Mouse (Mus musculus) ES-E14 (cell line): ENCODE measurements around the gene Tenm2.

Source experiments
- CHD2 ChIP-seq: IDR thresholded peaks from 2 replicates; pipeline ENCODE4 v1.6.1; 2014; ENCODE audit warnings: mild to moderate bottlenecking, low read depth, low read length, inconsistent platforms
- HCFC1 ChIP-seq: IDR thresholded peaks from 2 replicates; pipeline ENCODE4 v1.6.1; 2012; ENCODE audit warnings: low read length, inconsistent platforms, borderline replicate concordance; ENCODE audit not compliant: insufficient read depth
- MAFK ChIP-seq: IDR thresholded peaks from 2 replicates; pipeline ENCODE4 v1.6.1; 2014; ENCODE audit warnings: mild to moderate bottlenecking, low read depth, low read length, inconsistent platforms; ENCODE audit not compliant: insufficient read depth
- ZC3H11A ChIP-seq: IDR thresholded peaks from 2 replicates; pipeline ENCODE4 v1.6.1; 2012; ENCODE audit warnings: low read depth, mild to moderate bottlenecking, inconsistent platforms, low read length, borderline replicate concordance
- ZNF384 ChIP-seq: IDR thresholded peaks from 2 replicates; pipeline ENCODE4 v1.6.1; 2012; ENCODE audit warnings: low read depth, low read length, inconsistent platforms

DNA sequence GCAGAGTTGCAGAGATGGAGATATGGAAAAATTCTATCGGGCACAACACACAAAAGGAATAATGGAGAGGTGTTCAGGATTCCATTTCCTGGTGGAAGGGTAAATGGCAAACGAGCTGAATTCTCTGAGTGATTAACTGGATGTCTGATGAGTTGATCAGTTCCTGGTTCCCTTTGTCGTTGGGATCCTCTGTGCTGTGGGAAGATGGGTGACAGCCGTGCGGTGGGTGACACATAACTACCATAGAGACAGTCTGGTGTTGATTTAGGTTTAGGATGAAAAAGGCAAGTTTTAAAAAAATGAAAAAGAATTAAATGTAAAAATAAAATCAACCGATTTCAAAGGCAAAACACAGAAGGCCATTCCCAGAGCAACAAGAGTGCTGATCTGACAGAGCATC lies 316.5 kb downstream of the Tenm2 start:
- TF ChIP-seq MAFK, result no peak
- no peak for TF ChIP-seq ZNF384
- no peak for TF ChIP-seq ZC3H11A
- no peak for TF ChIP-seq HCFC1
- TF ChIP-seq CHD2, result no peak
